Mouse (Mus musculus): ENCODE data around the gene Cdkn2a. TPM values are rescaled to one million over a fixed set of nuclear protein-coding genes. Genes with fewer than 3 reads are reported as not detected.

The Cdkn2a gene
- polyA plus RNA-seq, 1 experiment from 2014 or later = not detected

GRCm38 (mm10) chr4:89295441-89296220 is 1.2 kb upstream of the Cdkn2a start:
- Histone ChIP-seq H3K27ac (replicated peaks) (no peak overlapping the region), H3K9me3 (replicated peaks) (no peaks in the 10 kb centered on the region), H3K27me3 (replicated peaks) (peaks cover 87% of the 10 kb centered on the region), H3K4me3 (replicated peaks) (peak overlapping the region; percentile 51), H3K9ac (replicated peaks) (0 out of 2 replicates have a peak overlapping the region, but pooled peaks have one; percentile 21), H3K4me2 (peak overlapping the region; percentile 71), H3K36me3 (no peaks in the 10 kb centered on the region), H3K4me1 (peaks cover 17% of the 10 kb centered on the region)
- WGBS = 3% methylated on average over 31 of the region's 31 CpGs
- ATAC-seq (ENCODE audit: low FRiP score) = peak; percentile 51; the same call in 1 of the 2 replicates

- under 1% methylated on average over 26 of the region's 26 CpGs for WGBS
- Histone ChIP-seq H3K27me3 (replicated peaks) (peaks cover 87% of the 10 kb centered on the region), H3K36me3 (no peaks in the 10 kb centered on the region), H3K27ac (replicated peaks) (no peak overlapping the region), H3K4me1 (peaks cover 17% of the 10 kb centered on the region), H3K9me3 (replicated peaks) (no peaks in the 10 kb centered on the region), H3K4me2 (peak overlapping the region; percentile 71), H3K4me3 (replicated peaks) (peak overlapping the region; percentile 51), H3K9ac (replicated peaks) (no peak overlapping the region)
- ATAC-seq (ENCODE audit: low FRiP score) = 0 out of 2 replicates have a peak, but pooled peaks have one; percentile 19
Observed at GRCm38 (mm10) chr4:89294091-89294485, 365 bp downstream of the Cdkn2a start.

DNA sequence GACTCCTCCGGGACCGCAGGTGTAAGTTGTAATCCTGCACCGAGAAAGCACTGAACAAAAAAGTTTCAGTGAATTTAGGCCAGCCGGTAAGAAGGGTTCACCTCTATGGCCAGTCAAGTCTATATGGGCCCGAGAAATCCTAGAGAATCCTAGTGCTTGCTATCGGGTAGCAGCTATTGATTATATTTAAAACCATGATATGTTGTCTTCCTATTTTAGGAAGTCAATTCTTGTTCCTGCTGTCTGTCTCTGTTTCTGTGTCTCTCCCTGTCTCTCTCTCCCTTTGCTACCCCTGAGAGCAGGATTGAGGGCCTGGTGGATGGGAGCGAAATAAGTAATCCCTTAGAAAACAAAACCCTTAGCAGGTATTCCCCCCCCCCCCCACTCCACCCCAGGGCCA is 937 bp downstream of the Cdkn2a start:
- Histone ChIP-seq H3K4me3 (replicated peaks) (no peak overlapping the region), H3K27me3 (replicated peaks) (peaks cover 91% of the 10 kb centered on the region), H3K4me2 (no peak overlapping the region), H3K27ac (replicated peaks) (no peak overlapping the region), H3K36me3 (no peaks in the 10 kb centered on the region), H3K4me1 (peaks cover 17% of the 10 kb centered on the region), H3K9me3 (replicated peaks) (no peaks in the 10 kb centered on the region), H3K9ac (replicated peaks) (no peak overlapping the region)
- no peak for ATAC-seq (ENCODE audit: low FRiP score)
- WGBS = 4% methylated on average over 7 of the region's 7 CpGs

GRCm38 (mm10) chr4:89289028-89289427 is 5.4 kb downstream of the Cdkn2a start:
- 1% methylated on average over 4 of the region's 4 CpGs for WGBS
- H3K9ac ChIP-seq (replicated peaks) = no peak overlapping the region
- H3K27ac ChIP-seq (replicated peaks) = no peak overlapping the region
- ATAC-seq (ENCODE audit: low FRiP score) = no peak
- H3K4me3 ChIP-seq (replicated peaks) = no peak overlapping the region
- H3K9me3 ChIP-seq (replicated peaks) = no peaks in the 10 kb centered on the region
- H3K27me3 ChIP-seq (replicated peaks) = peaks cover 82% of the 10 kb centered on the region
- no peaks in the 10 kb centered on the region for H3K36me3 ChIP-seq
- H3K4me1 ChIP-seq = peaks cover under 1% of the 10 kb centered on the region
- no peak overlapping the region for H3K4me2 ChIP-seq

GRCm38 (mm10) chr4:89286566-89286965 is 7.9 kb downstream of the Cdkn2a start:
- Histone ChIP-seq H3K4me1 (no peaks in the 10 kb centered on the region), H3K4me3 (replicated peaks) (no peak overlapping the region), H3K4me2 (no peak overlapping the region), H3K9me3 (replicated peaks) (no peaks in the 10 kb centered on the region), H3K9ac (replicated peaks) (no peak overlapping the region), H3K36me3 (no peaks in the 10 kb centered on the region), H3K27ac (replicated peaks) (no peak overlapping the region), H3K27me3 (replicated peaks) (peaks cover 84% of the 10 kb centered on the region)
- WGBS = 0% methylated on average over 1 of the region's 1 CpGs
- ATAC-seq (ENCODE audit: low FRiP score) = no peak

DNA sequence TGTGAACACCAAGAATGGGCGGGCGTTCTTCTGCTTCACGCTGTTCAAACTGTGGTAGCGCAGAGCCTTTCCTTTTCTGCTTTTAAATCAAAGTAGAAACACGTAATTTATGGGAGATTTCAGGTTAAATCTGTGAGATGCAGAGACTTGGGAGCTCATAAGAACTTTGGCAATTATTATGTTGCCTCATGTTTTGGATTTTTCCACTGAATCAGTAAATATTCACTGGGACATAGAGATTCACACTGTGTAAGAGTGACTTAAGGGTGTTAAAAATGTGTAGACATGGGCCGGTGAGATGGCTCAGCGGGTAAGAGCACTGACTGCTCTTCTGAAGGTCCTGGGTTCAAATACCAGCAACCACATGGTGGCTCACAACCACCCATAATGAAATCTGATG is 8.8 kb downstream of the Cdkn2a start:
- ATAC-seq (ENCODE audit: low FRiP score) = no peak
- 34% methylated on average over 7 of the region's 7 CpGs for WGBS

DNA sequence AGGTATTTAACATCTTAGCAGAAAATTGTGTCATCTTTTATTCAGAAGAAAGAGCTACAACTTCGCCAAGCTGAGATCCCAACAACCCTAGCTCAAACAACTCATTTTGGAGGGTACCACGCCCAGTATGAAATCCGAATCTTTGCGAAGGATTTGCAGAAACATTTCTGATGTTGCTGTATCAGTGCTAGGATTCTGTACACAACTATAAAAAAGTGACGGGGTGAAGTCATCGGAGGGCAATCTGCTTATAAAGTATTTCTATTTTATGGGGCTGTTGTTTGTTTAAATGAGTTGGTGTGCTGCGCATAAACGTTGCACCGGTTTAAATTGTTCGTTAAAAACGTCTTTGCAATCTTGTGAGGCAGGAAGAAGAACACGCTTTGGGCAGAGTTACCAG is 11.8 kb downstream of the Cdkn2a start:
- no peak for ATAC-seq (ENCODE audit: low FRiP score)
- H3K9ac ChIP-seq (replicated peaks) = no peak overlapping the region
- no peaks in the 10 kb centered on the region for H3K9me3 ChIP-seq (replicated peaks)
- no peaks in the 10 kb centered on the region for H3K4me1 ChIP-seq
- peaks cover 83% of the 10 kb centered on the region for H3K27me3 ChIP-seq (replicated peaks)
- H3K36me3 ChIP-seq = no peaks in the 10 kb centered on the region
- WGBS = 1% methylated on average over 12 of the region's 12 CpGs
- H3K4me3 ChIP-seq (replicated peaks) = no peak overlapping the region
- no peak overlapping the region for H3K27ac ChIP-seq (replicated peaks)
- no peak overlapping the region for H3K4me2 ChIP-seq

More for the DNA sequence above, 8.8 kb downstream of the Cdkn2a start:
- Histone ChIP-seq H3K4me3 (replicated peaks) (no peak overlapping the region), H3K27ac (replicated peaks) (no peak overlapping the region), H3K9me3 (replicated peaks) (no peaks in the 10 kb centered on the region), H3K36me3 (no peaks in the 10 kb centered on the region), H3K4me2 (no peak overlapping the region), H3K9ac (replicated peaks) (no peak overlapping the region), H3K4me1 (no peaks in the 10 kb centered on the region), H3K27me3 (replicated peaks) (peaks cover 84% of the 10 kb centered on the region)

- Histone ChIP-seq H3K9me3 (replicated peaks) (no peaks in the 10 kb centered on the region), H3K27me3 (replicated peaks) (peaks cover 85% of the 10 kb centered on the region), H3K4me2 (0 out of 2 replicates have a peak overlapping the region, but pooled peaks have one; percentile 8), H3K4me1 (no peaks in the 10 kb centered on the region), H3K27ac (replicated peaks) (no peak overlapping the region), H3K9ac (replicated peaks) (no peak overlapping the region), H3K4me3 (replicated peaks) (no peak overlapping the region), H3K36me3 (no peaks in the 10 kb centered on the region)
- ATAC-seq (ENCODE audit: low FRiP score) = 0 out of 2 replicates have a peak, but pooled peaks have one; percentile 38
- 0% methylated on average over 25 of the region's 25 CpGs for WGBS
Observed at GRCm38 (mm10) chr4:89282036-89282566, 12.4 kb downstream of the Cdkn2a start.

DNA sequence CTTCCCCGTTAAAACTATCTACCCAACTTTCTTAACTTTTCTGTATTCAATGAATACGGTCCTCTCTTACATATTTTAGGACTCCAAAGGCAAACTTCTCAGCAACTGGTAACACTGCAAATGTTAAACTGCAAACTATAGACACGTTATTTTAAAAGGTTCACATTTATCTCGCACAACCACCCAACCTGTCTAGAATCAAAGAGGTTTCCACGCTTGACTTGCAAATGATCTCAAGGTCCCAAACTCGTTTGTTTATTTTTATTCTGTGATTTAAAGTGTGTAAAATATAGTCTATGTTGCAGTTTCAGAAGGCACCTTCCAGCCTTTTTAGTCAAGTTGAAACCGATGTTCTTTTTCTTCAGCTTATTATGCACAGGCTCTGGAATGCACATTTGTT is 13.2 kb downstream of the Cdkn2a start:
- Histone ChIP-seq H3K9ac (replicated peaks) (no peak overlapping the region), H3K4me2 (no peak overlapping the region), H3K4me3 (replicated peaks) (no peak overlapping the region), H3K9me3 (replicated peaks) (no peaks in the 10 kb centered on the region), H3K27ac (replicated peaks) (no peak overlapping the region), H3K4me1 (no peaks in the 10 kb centered on the region), H3K27me3 (replicated peaks) (peaks cover 87% of the 10 kb centered on the region), H3K36me3 (no peaks in the 10 kb centered on the region)
- ATAC-seq (ENCODE audit: low FRiP score) = no peak
- 2% methylated on average over 7 of the region's 7 CpGs for WGBS

- no peak for ATAC-seq (ENCODE audit: low FRiP score)
- no peaks in the 10 kb centered on the region for H3K4me1 ChIP-seq
- H3K27ac ChIP-seq (replicated peaks) = no peak overlapping the region
- 0% methylated on average over 2 of the region's 2 CpGs for WGBS
- no peaks in the 10 kb centered on the region for H3K9me3 ChIP-seq (replicated peaks)
- H3K4me2 ChIP-seq = no peak overlapping the region
- H3K9ac ChIP-seq (replicated peaks) = no peak overlapping the region
- no peak overlapping the region for H3K4me3 ChIP-seq (replicated peaks)
- H3K36me3 ChIP-seq = no peaks in the 10 kb centered on the region
- peaks cover 91% of the 10 kb centered on the region for H3K27me3 ChIP-seq (replicated peaks)
Observed at GRCm38 (mm10) chr4:89279641-89280040, 14.8 kb downstream of the Cdkn2a start.

DNA sequence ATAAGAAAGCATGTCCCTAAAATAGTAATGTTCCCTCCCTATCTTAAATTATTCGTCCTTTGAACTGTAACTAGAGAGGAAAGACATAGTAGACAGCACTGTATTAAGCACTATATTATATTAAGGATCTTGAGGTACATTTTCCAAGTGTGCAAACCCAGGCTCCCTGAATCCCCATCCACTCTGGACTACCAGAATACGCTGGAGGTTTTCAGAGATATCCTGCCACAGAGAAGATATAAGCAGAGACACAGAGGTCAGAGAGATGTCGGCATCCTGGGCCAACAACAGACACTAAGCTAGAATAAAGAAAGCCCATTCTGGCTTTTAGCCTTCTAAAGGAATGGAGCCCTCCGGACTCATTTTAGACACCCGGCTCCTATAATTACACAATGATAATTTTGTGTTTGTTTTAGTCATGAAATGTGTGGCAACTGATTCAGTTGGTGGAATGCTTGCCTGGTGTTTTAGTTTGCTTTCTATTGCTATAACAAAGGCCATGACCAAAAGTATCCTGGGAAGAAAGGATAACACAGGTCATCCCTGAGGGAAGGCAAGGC is 17.0 kb downstream of the Cdkn2a start:
- 4% methylated on average over 5 of the region's 5 CpGs for WGBS
- Histone ChIP-seq H3K9ac (replicated peaks) (no peak overlapping the region), H3K9me3 (replicated peaks) (no peaks in the 10 kb centered on the region), H3K4me3 (replicated peaks) (no peak overlapping the region), H3K4me1 (no peaks in the 10 kb centered on the region), H3K36me3 (no peaks in the 10 kb centered on the region), H3K27ac (replicated peaks) (no peak overlapping the region), H3K27me3 (replicated peaks) (peaks cover 95% of the 10 kb centered on the region), H3K4me2 (no peak overlapping the region)
- ATAC-seq (ENCODE audit: low FRiP score) = no peak

DNA sequence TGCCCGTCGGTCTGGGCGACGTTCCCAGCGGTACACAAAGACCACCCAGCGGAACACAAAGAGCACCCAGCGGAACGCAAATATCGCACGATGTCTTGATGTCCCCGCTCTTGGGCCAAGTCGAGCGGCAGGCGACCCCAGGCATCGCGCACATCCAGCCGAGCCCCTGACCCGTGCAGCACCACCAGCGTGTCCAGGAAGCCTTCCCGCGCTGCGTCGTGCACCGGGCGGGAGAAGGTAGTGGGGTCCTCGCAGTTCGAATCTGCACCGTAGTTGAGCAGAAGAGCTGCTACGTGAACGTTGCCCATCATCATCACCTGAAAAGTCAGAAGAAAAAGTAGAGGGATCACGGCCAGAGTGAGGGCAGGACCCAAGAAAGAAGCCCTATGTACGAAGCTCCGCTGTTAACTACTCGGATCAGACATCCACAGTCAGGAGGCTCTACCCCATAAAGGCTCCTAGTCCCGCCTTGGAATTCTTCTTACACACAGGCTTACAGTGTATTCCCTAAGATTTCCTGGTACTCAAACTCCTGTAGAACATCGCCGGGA is 17.7 kb downstream of the Cdkn2a start:
- no peaks in the 10 kb centered on the region for H3K36me3 ChIP-seq
- ATAC-seq (ENCODE audit: low FRiP score) = no peak
- WGBS = under 1% methylated on average over 37 of the region's 37 CpGs

More for the DNA sequence above, 17.7 kb downstream of the Cdkn2a start:
- Histone ChIP-seq H3K4me2 (no peak overlapping the region), H3K9me3 (replicated peaks) (no peaks in the 10 kb centered on the region), H3K9ac (replicated peaks) (no peak overlapping the region), H3K27me3 (replicated peaks) (peaks cover 95% of the 10 kb centered on the region), H3K4me3 (replicated peaks) (no peak overlapping the region), H3K27ac (replicated peaks) (no peak overlapping the region), H3K4me1 (no peaks in the 10 kb centered on the region)

Data from neural tube, embryonic 15.5 days (tissue).